Mouse (Mus musculus) ES-Bruce4 (cell line): Measurements from ENCODE around the gene Npat.

Experiments used
- CTCF ChIP-seq: IDR thresholded peaks from one replicate; pipeline ENCODE4 v1.8.1; 2011; ENCODE audit warnings: low read depth, low read length
- POLR2A ChIP-seq: IDR thresholded peaks from one replicate; pipeline ENCODE4 v1.8.1; 2011; ENCODE audit warnings: low read length; ENCODE audit not compliant: insufficient read depth

DNA sequence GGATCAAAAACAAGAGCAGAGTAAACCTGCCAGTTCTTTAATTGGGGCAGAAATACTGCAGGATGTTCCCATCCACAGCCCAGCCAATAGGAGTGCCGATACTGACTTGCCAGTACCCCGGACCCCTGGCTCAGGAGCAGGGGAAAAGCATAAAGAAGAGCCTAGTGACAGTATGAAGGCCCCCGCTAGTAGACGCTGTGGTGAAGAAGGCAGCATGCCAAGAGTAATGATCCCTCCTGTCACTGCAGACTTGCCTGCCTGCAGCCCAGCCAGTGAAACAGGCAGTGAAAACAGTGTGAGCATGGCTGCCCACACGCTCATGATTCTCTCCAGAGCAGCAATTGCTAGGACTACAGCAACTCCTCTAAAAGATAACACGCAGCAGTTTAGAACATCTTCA lies 33.8 kb downstream of the Npat start:
- TF ChIP-seq CTCF = peak; percentile 42
- TF ChIP-seq POLR2A = no peak
